Mouse (Mus musculus): ENCODE measurements around the gene Mdfic. TPM values are rescaled to one million over a fixed set of nuclear protein-coding genes. Genes with fewer than 3 reads are reported as not detected.
A peak's percentile ranks its signal among the peaks of the same experiment; 100 is the strongest.
"Not testable (repeated sequence)": the region's sequence is repeated elsewhere in the genome, so short reads cannot be mapped to it uniquely, and the experiment has no call there.

Mdfic gene
- polyA plus RNA-seq (2011; ENCODE audit: insufficient read depth, insufficient read length, low read depth, missing spikeins) = 4.3 and 5.4 TPM in 2 replicates

- TF ChIP-seq POLR2A (IDR thresholded peaks at IDR 0.05; ENCODE audit: insufficient read depth, low read length) = no peak
- no peak for TF ChIP-seq EP300 (IDR thresholded peaks at IDR 0.05; ENCODE audit: insufficient read depth, low read depth, low read length)
- no peak for TF ChIP-seq CTCF (IDR thresholded peaks at IDR 0.05; ENCODE audit: low read depth, low read length)
- no peaks in the 10 kb centered on the region; the same call in 1 of the 2 replicates for H3K27me3 ChIP-seq (ENCODE audit: control insufficient read depth, insufficient read depth, low read length, poor library complexity, severe bottlenecking)
- H3K36me3 ChIP-seq (ENCODE audit: control insufficient read depth, insufficient read depth, low read length, poor library complexity, severe bottlenecking) = no peaks in the 10 kb centered on the region
- H3K9me3 ChIP-seq (replicated peaks; ENCODE audit: control insufficient read depth, insufficient read depth, low read length, poor library complexity, severe bottlenecking) = no peaks in the 10 kb centered on the region
- H3K4me3 ChIP-seq (ENCODE audit: low read depth, low read length) = peak within 1 kb of the TSS; percentile 65
- H3K9ac ChIP-seq (ENCODE audit: low read depth, poor library complexity, severe bottlenecking) = peak within 1 kb of the TSS; percentile 73
- no peaks in the 10 kb centered on the region for H3K4me1 ChIP-seq (ENCODE audit: control insufficient read depth, insufficient read depth, low read length)
- H3K27ac ChIP-seq (ENCODE audit: insufficient read depth, low read length) = no peak within 1 kb of the TSS
Measured at GRCm38 (mm10) chr6:15720461-15720817, at the start of gene Mdfic. Gene Mdfic, plus strand, starts transcription at chr6:15720661.

DNA sequence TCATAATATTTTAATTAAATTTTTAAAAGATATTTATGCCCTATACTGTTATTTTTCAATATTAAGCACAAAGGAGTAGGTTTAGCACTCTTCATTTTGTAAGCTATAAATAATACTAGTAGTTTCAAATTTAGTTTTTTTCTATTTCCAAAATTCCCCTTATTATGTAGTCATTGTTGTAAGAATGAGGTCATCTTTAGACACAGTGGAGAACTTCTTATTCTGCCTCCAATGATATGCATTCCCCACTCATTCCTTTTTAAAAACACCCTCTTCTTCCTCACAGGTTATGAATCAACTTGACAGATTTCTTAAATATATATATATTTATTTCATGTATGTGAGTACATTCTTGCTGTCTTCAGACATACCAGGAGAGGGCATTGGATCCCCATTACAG, 49.1 kb upstream of the Mdfic start:
- Histone ChIP-seq H3K9me3 (replicated peaks; ENCODE audit: control insufficient read depth, insufficient read depth, low read length, poor library complexity, severe bottlenecking) (no peaks in the 10 kb centered on the region), H3K36me3 (ENCODE audit: control insufficient read depth, insufficient read depth, low read length, poor library complexity, severe bottlenecking) (no peaks in the 10 kb centered on the region), H3K27ac (ENCODE audit: insufficient read depth, low read length) (no peak overlapping the region), H3K27me3 (ENCODE audit: control insufficient read depth, insufficient read depth, low read length, poor library complexity, severe bottlenecking) (no peaks in the 10 kb centered on the region), H3K4me1 (ENCODE audit: control insufficient read depth, insufficient read depth, low read length) (no peaks in the 10 kb centered on the region), H3K9ac (ENCODE audit: low read depth, poor library complexity, severe bottlenecking) (no peak overlapping the region), H3K4me3 (ENCODE audit: low read depth, low read length) (no peak overlapping the region)
- TF ChIP-seq EP300 (IDR thresholded peaks at IDR 0.05; ENCODE audit: insufficient read depth, low read depth, low read length) = no peak
- TF ChIP-seq POLR2A (IDR thresholded peaks at IDR 0.05; ENCODE audit: insufficient read depth, low read length) = no peak
- no peak for TF ChIP-seq CTCF (IDR thresholded peaks at IDR 0.05; ENCODE audit: low read depth, low read length)

- no peak overlapping the region for H3K4me3 ChIP-seq (ENCODE audit: low read depth, low read length)
- no peaks in the 10 kb centered on the region for H3K27me3 ChIP-seq (ENCODE audit: control insufficient read depth, insufficient read depth, low read length, poor library complexity, severe bottlenecking)
- no peaks in the 10 kb centered on the region for H3K9me3 ChIP-seq (replicated peaks; ENCODE audit: control insufficient read depth, insufficient read depth, low read length, poor library complexity, severe bottlenecking)
- no peak overlapping the region for H3K9ac ChIP-seq (ENCODE audit: low read depth, poor library complexity, severe bottlenecking)
- H3K4me1 ChIP-seq (ENCODE audit: control insufficient read depth, insufficient read depth, low read length) = no peaks in the 10 kb centered on the region
- TF ChIP-seq EP300 (IDR thresholded peaks at IDR 0.05; ENCODE audit: insufficient read depth, low read depth, low read length) = no peak
- no peak for TF ChIP-seq CTCF (IDR thresholded peaks at IDR 0.05; ENCODE audit: low read depth, low read length)
- no peak for TF ChIP-seq POLR2A (IDR thresholded peaks at IDR 0.05; ENCODE audit: insufficient read depth, low read length)
- H3K36me3 ChIP-seq (ENCODE audit: control insufficient read depth, insufficient read depth, low read length, poor library complexity, severe bottlenecking) = no peaks in the 10 kb centered on the region
- H3K27ac ChIP-seq (ENCODE audit: insufficient read depth, low read length) = no peak overlapping the region
Measured at GRCm38 (mm10) chr6:15710080-15710479, 10.4 kb upstream of the Mdfic start.

DNA sequence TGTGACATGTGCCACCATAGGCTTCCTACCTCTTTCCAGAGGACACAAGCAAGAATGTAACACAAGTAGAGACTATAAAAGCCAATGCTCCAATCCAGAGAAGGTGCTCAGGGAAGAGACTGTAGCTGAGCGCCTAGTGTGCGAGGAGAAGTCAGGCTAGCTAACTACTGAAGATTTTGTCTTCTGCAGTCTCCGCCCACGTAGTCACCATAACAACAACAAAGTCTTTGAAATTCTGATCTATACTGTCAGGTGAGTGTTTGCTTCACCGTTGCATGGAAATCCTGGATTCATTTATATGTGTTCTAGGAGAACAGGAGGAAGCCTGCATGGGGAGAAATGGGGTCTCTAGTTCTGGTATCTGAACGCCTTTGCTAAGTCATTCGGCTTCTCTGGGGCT, 9.8 kb upstream of the Mdfic start:
- Histone ChIP-seq H3K27ac (ENCODE audit: insufficient read depth, low read length) (no peak overlapping the region), H3K27me3 (ENCODE audit: control insufficient read depth, insufficient read depth, low read length, poor library complexity, severe bottlenecking) (no peaks in the 10 kb centered on the region), H3K36me3 (ENCODE audit: control insufficient read depth, insufficient read depth, low read length, poor library complexity, severe bottlenecking) (no peaks in the 10 kb centered on the region), H3K4me1 (ENCODE audit: control insufficient read depth, insufficient read depth, low read length) (no peaks in the 10 kb centered on the region), H3K4me3 (ENCODE audit: low read depth, low read length) (no peak overlapping the region), H3K9me3 (replicated peaks; ENCODE audit: control insufficient read depth, insufficient read depth, low read length, poor library complexity, severe bottlenecking) (no peaks in the 10 kb centered on the region), H3K9ac (ENCODE audit: low read depth, poor library complexity, severe bottlenecking) (no peak overlapping the region)
- no peak for TF ChIP-seq EP300 (IDR thresholded peaks at IDR 0.05; ENCODE audit: insufficient read depth, low read depth, low read length)
- no peak for TF ChIP-seq POLR2A (IDR thresholded peaks at IDR 0.05; ENCODE audit: insufficient read depth, low read length)
- no peak for TF ChIP-seq CTCF (IDR thresholded peaks at IDR 0.05; ENCODE audit: low read depth, low read length)

DNA sequence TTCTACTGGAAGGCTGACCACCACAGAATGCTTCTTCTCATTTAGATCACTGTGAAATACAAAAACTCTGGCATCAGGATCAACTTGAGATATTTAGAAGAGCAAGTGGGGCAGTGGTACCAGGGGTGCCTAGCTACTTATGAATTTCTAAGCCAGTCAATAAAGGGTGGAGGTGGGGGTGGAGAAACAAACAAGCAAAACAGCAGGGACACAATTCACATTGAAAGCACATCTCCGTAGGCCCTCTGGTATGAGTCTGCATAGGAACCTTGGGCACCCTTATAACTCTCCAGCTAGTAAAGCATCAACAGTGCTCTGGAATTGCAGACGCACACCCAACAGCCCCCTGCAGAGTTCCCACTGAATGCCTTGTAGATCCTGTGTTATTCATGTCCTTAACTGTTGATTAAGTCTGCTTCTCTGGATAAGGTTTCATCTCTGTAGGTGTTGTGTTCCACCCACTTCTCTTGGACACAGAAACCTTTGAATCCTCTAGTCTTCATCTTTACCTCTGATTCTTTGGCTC, 7.5 kb upstream of the Mdfic start:
- TF ChIP-seq CTCF (IDR thresholded peaks at IDR 0.05; ENCODE audit: low read depth, low read length) (no peak), EP300 (IDR thresholded peaks at IDR 0.05; ENCODE audit: insufficient read depth, low read depth, low read length) (no peak), POLR2A (IDR thresholded peaks at IDR 0.05; ENCODE audit: insufficient read depth, low read length) (no peak)
- Histone ChIP-seq H3K9ac (ENCODE audit: low read depth, poor library complexity, severe bottlenecking) (no peak overlapping the region), H3K4me1 (ENCODE audit: control insufficient read depth, insufficient read depth, low read length) (no peaks in the 10 kb centered on the region), H3K27ac (ENCODE audit: insufficient read depth, low read length) (no peak overlapping the region), H3K9me3 (replicated peaks; ENCODE audit: control insufficient read depth, insufficient read depth, low read length, poor library complexity, severe bottlenecking) (no peaks in the 10 kb centered on the region), H3K4me3 (ENCODE audit: low read depth, low read length) (no peak overlapping the region), H3K36me3 (ENCODE audit: control insufficient read depth, insufficient read depth, low read length, poor library complexity, severe bottlenecking) (no peaks in the 10 kb centered on the region), H3K27me3 (ENCODE audit: control insufficient read depth, insufficient read depth, low read length, poor library complexity, severe bottlenecking) (no peaks in the 10 kb centered on the region)

- not testable (repeated sequence) for H3K27ac ChIP-seq (ENCODE audit: insufficient read depth, low read length); H3K27me3 ChIP-seq (ENCODE audit: control insufficient read depth, insufficient read depth, low read length, poor library complexity, severe bottlenecking); H3K9ac ChIP-seq (ENCODE audit: low read depth, poor library complexity, severe bottlenecking); H3K36me3 ChIP-seq (ENCODE audit: control insufficient read depth, insufficient read depth, low read length, poor library complexity, severe bottlenecking); H3K4me1 ChIP-seq (ENCODE audit: control insufficient read depth, insufficient read depth, low read length); H3K4me3 ChIP-seq (ENCODE audit: low read depth, low read length); H3K9me3 ChIP-seq (replicated peaks; ENCODE audit: control insufficient read depth, insufficient read depth, low read length, poor library complexity, severe bottlenecking)
- 0 out of 2 replicates have a peak, but pooled peaks have one; percentile 54 for TF ChIP-seq EP300 (IDR thresholded peaks at IDR 0.05; ENCODE audit: insufficient read depth, low read depth, low read length)
Measured at GRCm38 (mm10) chr6:15714036-15714435, 6.4 kb upstream of the Mdfic start.

All from ES-Bruce4 (cell line).